Mouse (Mus musculus) brain, embryonic 14.5 days (tissue): Measurements from ENCODE around the gene Klk13.

Source experiments
- CTCF ChIP-seq: fragments of 200-500 bp; IDR thresholded peaks from 2 replicates; pipeline ENCODE4 v1.5.1; 2012; ENCODE audit warnings: inconsistent platforms, mild to moderate bottlenecking, moderate library complexity, borderline replicate concordance; ENCODE audit not compliant: insufficient read depth, insufficient read length; ENCODE audit errors: extremely low read depth
- POLR2A ChIP-seq: fragments of 200-500 bp; IDR thresholded peaks from 2 replicates; pipeline ENCODE4 v1.6.1; 2012; ENCODE audit warnings: mild to moderate bottlenecking, inconsistent platforms, borderline replicate concordance; ENCODE audit not compliant: poor library complexity, insufficient read depth, insufficient read length, severe bottlenecking; ENCODE audit errors: extremely low read depth

DNA sequence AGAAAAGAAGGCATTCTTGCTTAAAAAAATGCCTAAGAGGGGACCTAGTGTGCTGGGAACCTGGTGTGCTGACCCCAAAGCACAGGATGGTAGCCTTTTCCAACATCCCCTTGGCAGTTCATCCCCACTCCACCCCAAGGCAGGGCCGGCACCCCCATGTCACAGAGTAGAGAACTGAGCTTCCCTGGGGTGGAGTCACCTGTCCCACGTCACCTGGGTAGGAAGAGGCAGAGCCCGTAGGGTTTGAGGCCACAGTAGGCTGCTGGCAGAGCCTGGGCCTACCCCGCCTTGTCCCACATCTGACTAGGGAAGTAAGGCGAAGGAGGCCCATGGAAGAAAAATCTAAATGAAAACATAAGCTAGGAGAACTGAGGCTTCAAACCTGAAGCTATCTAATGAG is 62.0 kb downstream of the Klk13 start, which contains the start of gene Klk11:
- TF ChIP-seq POLR2A: no peak
- no peak for TF ChIP-seq CTCF
